Mouse (Mus musculus): ENCODE measurements around the gene Agxt2.

DNA sequence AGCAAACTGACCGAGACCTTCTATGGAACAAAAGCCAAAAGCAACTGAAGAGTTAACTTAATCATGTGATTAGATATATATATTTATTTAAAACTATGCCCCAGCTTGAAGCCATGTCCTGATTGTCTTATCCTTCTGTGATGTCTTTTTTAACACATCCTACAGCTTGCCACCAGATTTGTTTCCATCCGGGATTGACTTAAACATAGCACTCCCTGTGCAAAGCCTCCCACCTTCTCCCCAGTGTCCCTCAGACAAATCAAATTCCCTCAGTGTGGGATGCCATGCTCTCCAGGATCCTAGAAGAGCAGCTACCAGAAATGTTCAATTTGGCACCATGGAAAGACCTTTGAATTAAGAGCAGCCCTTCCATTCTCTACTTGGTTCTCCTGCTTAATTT is 52.5 kb downstream of the Agxt2 start:
- TF ChIP-seq REST (IDR thresholded peaks at IDR 0.05; ENCODE audit: insufficient read depth, insufficient read length) (no peak), CEBPB (IDR thresholded peaks at IDR 0.05; ENCODE audit: insufficient read depth, poor library complexity, severe bottlenecking) (no peak), POLR2A (IDR thresholded peaks at IDR 0.05; ENCODE audit: insufficient read length, low read depth) (no peak), MAX (IDR thresholded peaks at IDR 0.05; ENCODE audit: low read depth) (no peak), TCF12 (IDR thresholded peaks at IDR 0.05; ENCODE audit: insufficient read depth, poor library complexity, severe bottlenecking) (no peak), USF1 (IDR thresholded peaks at IDR 0.05; ENCODE audit: low read depth) (no peak), E2F4 (IDR thresholded peaks at IDR 0.05; ENCODE audit: insufficient read depth) (no peak), POLR2AphosphoS2 (IDR thresholded peaks at IDR 0.05; ENCODE audit: insufficient read length, low read depth) (no peak), MYOD1 (IDR thresholded peaks at IDR 0.05; ENCODE audit: control insufficient read depth in 1 of 3, insufficient read length in 2 of 3, low read depth in 2 of 3) (no peak)
